Mouse (Mus musculus) layer of hippocampus, adult 9-11 months (tissue): Measurements from ENCODE around the gene Ptk7.
"Not testable (repeated sequence)": the region's sequence is repeated elsewhere in the genome, so short reads cannot be mapped to it uniquely, and the experiment has no call there.

Source experiments
- DNase-seq: peaks from one replicate; pipeline ENCODE4 v3.0.0; 2022

Gene Ptk7

DNA sequence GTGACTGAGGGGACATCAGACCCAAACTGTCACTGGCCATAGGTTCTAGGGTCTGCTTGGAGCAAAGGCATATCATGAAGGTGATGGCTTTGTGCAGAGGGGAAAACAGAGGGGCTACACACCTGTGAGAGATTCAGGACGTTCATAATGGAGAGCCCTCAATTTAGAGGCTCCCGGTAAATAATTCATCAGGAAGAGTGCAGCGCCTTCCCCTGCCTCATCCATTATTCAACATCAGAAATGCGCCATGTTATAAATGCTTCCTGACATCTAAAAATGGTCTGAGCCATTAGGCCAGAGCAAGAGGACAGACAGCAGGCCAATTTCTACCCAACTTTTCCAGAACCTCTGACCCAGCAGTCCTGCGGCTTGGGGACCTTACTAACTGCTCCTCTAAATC lies 24.2 kb downstream of the Ptk7 start:
- DNase-seq: no peak

DNA sequence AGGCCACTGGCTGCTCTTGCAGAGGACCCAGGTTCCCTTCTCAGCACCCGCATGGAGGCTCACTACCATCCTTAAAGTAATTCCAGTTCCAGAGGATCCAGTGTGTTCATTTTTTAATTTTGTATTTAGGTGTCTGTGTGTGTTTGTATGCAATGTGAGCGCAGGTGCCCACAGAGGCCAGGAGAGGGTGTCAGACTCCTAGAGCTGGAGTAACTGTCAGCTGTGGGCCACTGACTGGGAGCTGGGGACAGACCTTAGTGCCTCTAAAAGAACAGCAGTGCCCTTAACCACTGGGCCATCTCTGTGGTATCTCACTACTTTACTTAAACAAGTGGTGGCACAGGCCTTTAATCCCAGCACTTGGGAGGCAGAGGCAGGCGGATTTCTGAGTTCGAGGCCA lies 26.1 kb downstream of the Ptk7 start:
- DNase-seq: no peak

DNA sequence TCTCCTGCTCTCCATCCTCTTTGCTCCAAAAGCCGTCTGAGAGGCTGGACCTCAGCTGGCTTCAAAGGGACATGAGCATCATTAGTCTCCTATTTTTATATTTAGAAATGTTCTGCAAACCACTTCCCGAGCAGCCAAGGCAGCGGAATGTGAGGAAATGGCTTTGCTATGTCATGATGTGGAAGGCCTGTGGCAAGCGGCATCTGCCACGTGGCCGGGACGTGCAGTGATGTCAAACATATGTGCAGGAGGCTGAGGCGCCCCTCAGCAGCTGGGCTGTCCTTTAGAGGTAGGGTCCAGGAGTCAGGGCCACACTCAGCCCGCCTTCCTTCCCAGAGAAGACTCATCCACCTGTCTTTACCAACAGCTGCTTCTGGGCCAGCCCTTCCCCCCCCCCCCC lies 27.1 kb downstream of the Ptk7 start:
- no peak for DNase-seq

DNA sequence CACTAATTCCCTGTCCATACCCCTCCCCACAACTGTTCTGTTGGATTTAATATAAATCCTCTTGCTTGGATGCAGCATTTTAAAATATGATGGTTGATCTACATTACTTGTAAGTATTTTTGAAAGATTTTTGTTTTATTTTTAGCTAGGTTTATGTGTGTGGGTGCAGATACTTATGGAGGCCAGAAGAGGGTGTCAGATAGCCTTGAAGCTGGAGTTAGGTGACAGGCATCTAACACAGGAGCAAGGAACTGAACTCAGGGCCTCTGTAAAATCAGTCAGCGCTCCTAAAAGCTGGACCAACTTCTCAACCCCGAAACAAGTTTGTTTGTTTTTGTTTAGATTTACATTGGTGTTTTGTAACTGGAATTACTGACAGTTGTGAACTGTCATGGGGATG lies 28.7 kb downstream of the Ptk7 start:
- DNase-seq: no peak

DNA sequence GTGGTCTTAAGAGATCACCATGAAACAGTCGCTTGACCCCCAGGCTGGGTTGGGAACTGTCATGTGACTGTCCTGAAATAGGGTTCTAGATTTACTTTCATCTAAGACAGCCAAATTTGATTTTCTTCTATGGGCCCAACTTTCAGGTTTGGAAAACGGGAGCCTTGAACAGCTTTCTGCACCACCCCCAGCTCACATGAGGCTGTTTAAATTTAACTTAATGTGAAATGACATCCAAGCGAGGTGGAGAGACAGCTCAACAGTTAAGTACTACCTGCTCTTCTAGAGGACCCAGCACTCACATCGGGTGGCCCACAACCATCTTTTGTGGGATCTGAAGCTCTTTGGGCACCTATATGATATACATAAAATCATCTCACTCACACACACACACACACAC lies 30.3 kb downstream of the Ptk7 start:
- DNase-seq: no peak

DNA sequence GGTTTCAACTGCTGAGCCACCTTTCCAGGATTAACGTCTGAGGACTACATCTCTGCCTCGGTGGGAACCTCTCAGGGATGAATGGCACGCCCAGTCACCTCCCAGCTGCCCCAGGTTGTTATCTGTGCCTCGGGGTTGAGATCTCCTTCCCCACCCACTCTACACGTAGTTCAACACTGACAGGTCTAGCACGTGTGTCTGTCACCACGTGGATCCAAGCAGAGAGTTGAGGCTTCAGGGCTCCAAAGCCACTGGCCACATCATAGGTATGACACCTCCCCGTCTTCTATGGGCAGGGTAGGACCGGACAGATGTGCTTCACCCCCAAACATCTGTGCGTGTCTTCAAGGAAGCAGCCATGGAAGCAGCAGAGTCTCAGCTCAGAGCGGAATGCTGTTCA lies 31.3 kb downstream of the Ptk7 start:
- no peak for DNase-seq

DNA sequence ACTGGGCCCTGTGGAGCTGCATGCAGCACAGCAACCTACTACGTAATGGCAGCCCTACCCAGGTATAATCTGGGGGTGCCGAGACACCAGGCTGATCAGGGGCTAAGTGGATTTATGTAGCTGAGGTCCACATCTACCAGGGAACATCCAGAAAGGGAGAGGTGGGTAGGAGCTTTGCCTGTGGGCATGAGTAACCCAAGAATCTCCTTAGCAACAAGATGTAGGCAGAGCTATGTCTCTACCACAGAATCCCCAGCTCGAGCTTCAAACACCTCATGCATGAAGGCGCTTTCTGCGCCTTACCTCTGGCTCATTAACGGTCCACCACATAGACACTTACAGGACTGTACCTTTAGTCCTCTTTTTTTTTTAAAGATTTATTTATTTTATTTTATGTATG lies 34.0 kb downstream of the Ptk7 start:
- no peak for DNase-seq

DNA sequence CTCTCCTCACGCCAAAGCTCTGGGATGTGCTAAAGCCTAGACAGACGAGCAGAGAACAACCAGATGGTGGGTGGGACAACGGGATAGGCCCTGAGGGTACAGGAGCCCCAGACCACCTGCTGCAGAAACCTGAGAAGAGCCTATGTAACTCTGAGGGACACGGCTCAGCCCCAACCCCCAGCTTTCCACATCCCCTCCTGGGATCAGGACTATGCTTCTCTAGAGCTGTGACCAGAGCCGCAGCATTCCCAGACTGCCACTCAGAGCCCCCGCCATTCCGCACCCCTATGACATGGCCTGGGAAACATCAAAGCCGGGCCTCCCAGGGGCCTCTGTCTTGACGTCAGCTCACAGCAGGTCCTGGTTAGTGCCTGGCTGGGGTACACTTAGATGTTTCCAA lies 34.7 kb downstream of the Ptk7 start:
- DNase-seq: no peak

DNA sequence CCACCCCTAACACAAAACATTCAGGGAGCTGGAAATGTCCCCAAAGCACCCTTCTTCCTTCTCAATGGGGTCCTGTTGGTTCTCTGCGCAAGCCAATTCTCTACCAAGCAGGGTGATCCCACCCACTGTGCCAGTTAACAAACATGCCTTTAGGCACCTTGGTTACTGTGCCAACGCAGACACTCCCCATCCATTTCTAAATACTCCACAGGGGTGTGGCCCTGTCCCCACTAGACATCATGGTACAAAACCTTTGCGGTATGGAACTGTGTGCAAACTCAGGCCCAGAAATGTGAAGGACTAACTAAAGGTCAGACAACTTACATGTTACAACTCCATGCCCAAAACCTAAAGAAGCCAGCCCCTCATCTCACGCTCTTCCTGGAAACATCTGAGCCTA lies 36.2 kb downstream of the Ptk7 start:
- no peak for DNase-seq

DNA sequence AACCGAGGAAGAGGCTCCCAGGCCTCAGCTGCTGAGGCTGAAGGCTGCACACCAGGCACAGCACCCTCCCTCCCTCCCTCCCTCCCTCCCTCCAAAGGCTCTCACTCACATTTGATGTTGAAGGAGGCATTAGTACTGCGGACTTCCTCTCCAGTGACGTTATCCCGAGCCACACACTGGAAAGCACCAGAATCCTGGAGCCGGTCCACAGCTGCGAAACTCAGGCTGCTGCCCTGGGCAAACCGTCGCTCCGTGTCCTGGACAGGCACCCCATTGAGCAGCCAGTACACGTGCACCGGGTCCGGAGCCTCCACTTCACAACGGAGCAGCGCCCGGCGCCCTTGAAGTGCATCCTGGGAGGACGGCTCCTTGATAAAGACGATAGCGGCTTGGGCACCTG lies 37.9 kb downstream of the Ptk7 start:
- DNase-seq: no peak

DNA sequence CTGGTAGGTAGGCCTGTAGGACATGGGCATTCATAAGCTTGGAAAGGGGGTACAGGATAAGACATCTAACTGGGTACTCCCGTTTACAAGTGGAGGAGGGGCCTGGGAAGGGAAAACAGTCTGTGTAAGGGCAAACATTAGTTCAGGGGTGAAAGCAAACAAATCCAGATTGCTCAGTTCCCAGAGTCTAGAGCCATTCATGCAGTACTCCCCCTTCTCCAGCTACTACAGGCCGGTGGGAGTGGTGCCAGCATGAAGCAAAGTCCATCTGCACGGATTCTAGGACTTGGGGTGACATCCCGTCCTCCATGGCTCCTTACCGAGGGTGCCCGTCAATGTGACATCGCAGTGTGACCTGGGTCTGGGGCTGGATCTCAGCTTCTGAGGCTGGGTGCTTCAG lies 38.9 kb downstream of the Ptk7 start:
- DNase-seq: no peak

DNA sequence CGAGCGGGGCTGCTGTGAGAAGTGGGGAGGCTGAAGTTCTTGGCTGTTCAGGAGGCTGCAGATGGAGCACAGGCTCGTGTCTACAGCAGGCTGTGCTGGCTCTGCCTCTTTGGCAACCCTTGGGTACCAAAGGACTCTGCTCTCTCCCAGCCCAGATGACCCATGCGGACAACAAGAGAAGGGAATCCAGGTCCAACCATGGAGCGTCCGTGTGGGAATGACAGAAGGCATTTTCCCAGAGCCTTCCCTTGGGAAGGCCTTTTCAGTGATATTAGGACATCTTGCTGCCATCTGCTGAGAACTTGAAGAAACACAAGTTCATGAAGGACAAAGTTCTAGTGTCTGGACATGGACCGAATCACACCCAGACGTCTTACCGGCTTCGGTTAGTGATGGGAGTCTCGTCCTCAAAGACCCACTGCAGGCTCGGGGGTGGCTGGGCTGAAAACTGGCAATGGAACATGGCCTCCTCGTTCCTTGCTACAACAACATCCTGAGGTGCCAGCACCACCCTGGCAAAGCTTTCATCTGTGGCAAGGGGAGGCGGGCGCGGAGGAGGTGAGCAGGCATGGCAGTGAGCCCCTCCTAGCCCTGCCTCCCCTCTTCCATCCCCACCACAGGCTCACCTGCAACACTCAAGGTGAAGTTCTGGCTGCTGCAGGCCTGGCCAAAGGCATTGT lies 39.5 kb downstream of the Ptk7 start:
- DNase-seq: no peak

DNA sequence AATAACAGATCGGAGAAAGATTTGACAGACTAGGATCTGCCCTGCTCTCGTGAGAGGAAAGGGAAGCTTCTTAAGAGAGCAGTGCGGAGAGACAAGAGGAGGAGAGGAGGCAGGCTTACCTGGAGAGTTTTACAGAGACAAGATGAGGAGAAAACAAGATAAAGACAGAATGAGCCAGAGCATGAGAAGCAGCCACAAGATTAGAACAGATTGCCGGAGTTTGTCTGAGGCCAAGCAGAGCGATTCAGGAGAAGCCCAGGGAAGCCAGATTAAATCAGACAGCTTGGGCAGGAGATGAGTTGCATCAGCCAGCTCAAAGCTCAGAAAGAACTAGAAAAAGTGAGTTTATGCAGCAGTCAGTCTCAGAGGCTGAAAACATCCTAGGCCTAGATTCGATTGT lies 40.4 kb downstream of the Ptk7 start:
- DNase-seq: no peak

DNA sequence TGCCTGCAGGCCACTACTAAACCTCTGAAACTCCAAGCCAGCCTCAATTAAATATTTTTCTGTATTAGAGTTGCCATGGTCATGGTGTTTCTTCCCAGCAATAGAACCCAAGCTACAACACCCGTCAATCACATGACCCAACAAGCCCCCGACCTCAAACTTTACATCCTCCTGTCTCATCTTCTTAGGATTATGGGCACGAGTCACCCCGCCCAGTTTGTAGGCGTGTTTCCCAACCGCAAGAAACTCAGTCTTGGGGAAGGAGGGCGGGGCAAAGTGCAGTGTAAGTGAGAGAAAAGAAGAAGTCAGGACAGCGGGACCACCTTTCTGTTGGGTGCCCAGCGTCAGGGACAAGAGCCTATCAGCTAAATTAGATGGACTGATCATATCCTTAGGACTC lies 41.1 kb downstream of the Ptk7 start:
- DNase-seq: no peak

DNA sequence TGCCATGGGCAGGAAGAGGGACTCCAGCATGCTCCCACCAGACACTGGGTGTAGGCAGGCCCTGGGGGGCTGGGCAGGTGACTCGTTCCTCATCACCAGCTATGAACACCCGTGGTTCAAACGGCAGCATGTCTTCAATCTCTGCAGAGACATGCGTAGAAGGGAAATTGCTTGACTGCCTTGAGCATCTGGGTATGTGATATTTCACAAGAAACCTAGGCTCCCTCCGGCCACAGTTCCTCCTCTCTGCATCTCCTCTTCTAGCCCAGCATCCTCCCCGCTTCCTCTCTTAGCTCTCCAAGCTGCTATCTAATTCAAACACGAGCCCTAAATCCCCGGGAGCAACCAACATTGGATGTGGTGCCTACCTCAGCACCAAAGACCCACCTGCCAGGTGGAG lies 43.0 kb downstream of the Ptk7 start:
- no peak for DNase-seq

DNA sequence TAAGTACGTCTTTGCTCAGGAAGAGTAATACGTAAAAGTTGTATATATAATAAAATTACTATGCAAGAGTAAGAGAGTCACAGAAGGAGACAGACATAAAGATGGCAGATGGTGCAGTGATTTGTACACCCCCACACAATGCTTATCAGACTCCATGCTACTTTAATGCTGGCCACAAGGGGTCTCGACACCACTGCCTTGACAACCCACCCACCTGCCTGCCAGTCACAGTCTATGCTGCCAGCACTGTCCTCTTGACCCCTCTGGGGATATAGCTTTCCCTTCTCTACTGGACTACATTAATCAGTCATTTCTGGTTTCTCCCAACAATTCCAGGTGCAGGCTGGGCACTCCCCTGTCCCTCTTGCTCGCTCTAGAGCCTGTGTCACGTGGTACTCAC lies 50.7 kb downstream of the Ptk7 start:
- DNase-seq: no peak

DNA sequence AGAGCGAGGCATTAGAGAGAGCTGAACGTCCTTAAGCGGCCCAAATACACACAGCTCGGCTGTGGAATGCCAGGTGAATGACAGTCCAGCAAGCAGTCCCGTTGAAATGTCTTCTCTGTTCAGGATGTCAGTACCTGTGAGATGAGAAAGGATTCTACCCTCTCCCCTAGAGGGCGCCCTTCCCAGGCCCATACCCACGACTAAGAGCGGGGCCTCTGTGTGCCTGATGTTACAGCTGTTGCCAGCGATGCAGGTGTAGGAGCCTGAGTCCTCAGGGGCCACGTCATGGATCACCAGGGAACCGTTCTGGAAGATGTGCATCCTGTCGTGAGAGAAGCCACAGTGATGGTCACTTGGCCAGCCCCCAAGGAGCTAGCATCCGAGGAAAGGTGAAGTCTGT lies 53.2 kb downstream of the Ptk7 start:
- DNase-seq: no peak

DNA sequence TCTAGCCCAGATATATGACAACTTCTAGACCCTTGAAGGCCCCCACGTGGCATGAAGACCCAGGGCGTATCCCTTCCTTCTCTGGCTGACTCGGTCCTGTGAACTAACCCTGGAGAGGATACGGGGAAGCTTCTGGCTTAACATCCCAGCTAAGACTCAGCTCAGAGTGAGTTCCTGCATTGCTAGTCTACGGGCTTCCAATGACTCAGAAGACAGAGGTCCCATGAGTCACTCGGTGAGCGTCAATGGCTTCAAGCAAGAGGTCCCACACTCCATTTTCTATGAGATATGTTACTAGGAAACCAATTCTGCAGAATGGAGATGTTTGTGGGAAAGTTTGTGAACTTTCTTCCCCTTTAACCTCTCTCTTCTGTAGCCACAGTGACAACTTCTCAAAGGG lies 54.8 kb downstream of the Ptk7 start:
- no peak for DNase-seq

DNA sequence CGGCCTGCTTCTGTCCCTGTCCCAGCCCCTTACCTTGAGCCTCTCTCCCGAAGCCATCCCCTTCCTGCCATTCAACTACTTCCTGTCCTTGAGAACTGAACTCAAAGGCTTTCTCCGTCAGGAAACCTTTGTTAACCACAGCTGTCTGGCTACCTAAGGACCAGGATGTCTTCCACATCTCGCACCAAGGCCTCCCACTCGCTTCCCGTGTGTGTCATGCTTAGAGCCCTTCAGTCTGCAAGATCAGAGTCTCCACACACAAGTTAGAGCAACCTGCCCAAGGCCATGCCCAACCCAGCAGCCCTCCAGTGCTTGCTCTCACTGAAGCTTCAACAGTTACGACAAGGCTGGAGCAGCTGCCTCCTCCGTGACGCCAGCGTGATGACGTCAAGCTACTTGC lies 58.3 kb downstream of the Ptk7 start:
- DNase-seq: no peak

DNA sequence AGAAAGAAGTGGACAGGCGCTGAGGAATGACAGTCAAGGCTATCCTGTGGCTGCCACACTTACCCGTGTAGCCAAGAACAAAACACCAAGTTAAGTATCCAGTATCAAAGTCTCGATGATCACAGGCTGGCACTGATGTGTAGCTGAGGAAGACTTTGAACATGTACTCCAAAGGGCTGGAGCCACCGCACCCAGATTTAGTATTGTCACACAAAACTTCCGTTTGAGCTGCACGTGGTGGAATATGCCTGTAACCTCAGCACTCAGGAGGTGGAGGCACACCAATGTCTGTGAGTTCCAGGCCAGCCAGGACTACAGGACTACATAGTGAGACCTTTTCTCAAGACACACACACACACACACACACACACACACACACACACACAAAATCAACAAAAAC lies 70.2 kb downstream of the Ptk7 start:
- no peak for DNase-seq

DNA sequence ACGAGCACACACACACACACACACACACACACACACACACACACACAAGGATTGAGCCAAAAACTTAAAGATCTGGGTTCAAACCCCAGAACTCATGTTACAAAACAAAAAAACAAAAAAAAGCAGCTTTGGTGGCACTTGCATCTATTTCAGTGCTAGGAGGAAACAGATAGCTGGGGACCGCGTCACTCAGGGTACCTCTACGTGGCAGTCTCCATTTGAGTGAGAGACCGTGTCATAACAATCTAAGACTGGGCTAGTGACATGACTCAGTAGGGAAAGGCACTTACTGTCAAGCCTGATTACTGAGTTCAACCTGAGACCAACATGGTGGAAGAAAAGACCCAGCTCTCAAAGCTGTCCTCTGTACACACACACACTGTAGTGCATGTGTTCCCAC lies 71.2 kb downstream of the Ptk7 start:
- DNase-seq: no peak

DNA sequence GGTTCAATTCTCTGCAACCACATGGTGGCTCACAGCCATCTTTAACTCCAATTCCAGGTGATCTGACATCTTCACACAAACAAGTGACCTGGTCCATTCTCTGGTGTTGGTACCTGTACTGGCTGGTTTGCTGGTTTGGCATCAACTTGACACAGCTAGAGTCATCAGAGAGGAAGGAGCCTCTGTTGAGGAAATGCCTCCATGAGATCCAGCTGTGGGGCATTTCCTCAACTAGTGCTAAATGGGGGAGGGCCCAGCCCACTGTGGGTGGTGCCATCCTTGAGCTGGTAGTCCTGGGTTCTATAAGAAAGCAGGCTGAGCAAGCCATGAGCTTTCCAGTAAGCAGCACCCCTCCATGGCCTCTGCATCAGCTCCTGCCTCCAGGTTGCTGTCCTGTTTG lies 72.0 kb downstream of the Ptk7 start:
- DNase-seq: not testable (repeated sequence)

DNA sequence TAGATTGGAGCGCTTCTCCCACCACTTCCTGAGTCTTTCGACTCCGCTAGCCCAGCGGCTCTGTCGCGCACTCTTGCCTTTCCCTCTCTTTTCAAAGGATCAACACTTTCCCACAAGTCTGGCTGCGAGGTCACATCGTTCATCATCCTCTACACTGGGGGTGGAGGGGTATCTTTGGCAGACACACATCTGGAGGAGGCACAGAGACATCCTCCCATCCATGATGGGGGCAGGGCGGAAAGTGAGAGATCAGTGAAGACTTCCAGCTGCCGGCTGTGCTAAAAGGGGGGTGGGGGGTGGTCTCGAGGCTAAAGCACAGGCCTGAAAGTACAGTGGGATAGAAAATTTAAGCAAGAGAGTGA lies 72.7 kb downstream of the Ptk7 start:
- DNase-seq: no peak

DNA sequence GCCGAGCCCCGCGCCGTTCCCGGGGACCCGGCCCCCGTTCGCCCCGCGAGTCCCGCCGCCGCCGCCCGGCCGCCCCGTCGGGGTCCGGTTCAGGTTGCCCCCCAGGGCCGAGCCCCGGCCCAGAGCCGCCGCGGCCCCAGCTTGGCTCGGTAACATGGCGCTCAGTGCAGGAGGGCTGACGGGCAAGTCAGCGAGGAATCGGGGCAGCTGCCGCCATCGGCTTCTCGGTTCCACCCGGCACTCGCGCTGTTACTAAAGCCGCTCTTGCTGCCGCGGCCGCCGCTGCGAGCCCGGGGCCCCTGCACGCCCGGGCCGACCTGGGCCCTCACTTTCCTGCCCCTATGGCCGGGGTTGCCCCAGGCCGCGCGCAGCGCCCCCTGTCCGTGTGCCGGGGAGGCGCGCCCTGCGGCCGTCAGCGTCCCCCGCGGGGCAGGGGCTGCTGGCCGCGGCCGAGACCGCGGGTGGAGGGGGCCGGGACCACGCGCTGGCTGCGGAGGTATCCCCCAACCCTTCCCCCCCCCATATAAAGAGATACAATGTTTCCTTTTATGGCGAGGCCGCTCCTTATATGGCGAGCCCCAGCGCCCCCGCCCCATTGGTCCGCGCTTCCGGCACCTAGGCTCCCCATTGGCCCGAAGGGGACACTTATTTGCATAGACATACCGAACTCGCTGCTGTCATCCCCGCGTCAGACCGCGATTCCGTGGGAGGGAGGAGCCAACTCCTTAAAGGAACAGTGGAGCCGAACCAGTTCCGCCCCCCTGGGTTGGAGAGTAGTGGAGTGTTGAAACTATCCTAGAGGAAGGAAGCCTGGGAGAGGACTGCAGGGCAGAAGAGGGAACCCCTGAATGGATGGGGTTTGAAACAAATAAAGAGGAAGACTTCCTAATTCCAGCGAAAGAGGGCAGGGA lies 73.4 kb downstream of the Ptk7 start, which contains the start of gene Srf:
Gene Srf (minus strand): TSS at position 503 of the 911 bp plus-strand sequence.
- peak; percentile 99 for DNase-seq
